Mouse (Mus musculus): ENCODE results near the gene Mmd. TPM values are rescaled to one million over a fixed set of nuclear protein-coding genes. Genes with fewer than 3 reads are reported as not detected.
A peak's percentile ranks its signal among the peaks of the same experiment; 100 is the strongest.

Gene Mmd
- polyA plus RNA-seq (2015; fragmentation: Nextera tagmentation; extraction: Ambion mirVana) = 118 and 125 TPM in 2 replicates

DNA sequence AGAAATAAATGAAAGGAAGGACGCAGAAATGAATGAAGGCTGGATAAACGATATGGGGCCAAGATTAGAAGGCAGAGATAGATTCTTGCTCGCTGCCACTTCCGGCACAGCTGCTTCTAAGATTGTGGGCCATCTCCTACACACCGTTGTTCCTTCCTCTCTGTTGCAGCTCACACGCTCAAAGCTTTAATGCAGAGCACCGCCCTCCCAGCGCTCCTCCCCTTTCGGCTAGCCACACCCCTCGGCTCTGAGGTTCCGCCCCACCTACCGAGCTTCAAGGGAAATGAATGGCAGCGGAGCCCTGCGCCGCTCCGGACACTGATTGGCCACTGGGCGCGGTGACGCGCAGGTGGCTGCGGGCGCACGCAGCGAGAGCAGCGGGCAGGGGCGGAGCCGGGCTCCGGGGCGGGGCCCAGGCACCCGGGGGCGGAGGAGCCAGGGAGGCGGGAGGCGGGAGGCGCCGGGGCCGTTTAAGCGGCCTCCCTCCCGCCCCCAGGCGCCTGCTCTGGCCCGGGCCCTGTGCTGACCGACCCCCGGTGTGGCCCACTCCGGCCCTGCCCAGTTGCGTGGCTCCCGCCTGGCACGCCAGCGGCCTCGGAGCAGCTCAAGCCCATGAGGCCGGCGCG lies at the start of gene Mmd:
Gene Mmd, plus strand, starts transcription at position 432 of the 626 bp plus-strand sequence.
- under 1% methylated on average over 23 of the region's 51 CpGs for WGBS
- no peaks in the 10 kb centered on the region for H3K27me3 ChIP-seq (replicated peaks; ENCODE audit: control insufficient read depth, insufficient read depth, low read length)
- ATAC-seq = peak; percentile 99
- H3K4me2 ChIP-seq (ENCODE audit: low read length) = peak within 1 kb of the TSS; percentile 73
- H3K9ac ChIP-seq (ENCODE audit: low read depth, low read length) = peak within 1 kb of the TSS; percentile 95
- H3K27ac ChIP-seq (ENCODE audit: low read depth, low read length) = peak within 1 kb of the TSS; percentile 95
- H3K4me1 ChIP-seq (ENCODE audit: control insufficient read depth, insufficient read depth, low read depth, low read length) = peaks cover 19% of the 10 kb centered on the region
- no peaks in the 10 kb centered on the region for H3K9me3 ChIP-seq (ENCODE audit: control insufficient read depth, low read length)
- peak within 1 kb of the TSS; percentile 87 for H3K4me3 ChIP-seq (ENCODE audit: low read length)
- H3K36me3 ChIP-seq (ENCODE audit: control insufficient read depth, insufficient read depth, low read length) = no peaks in the 10 kb centered on the region

GRCm38 (mm10) chr11:90200826-90201225 lies 48.4 kb upstream of the Mmd start:
- H3K9me3 ChIP-seq (ENCODE audit: control insufficient read depth, low read length) = no peaks in the 10 kb centered on the region
- H3K27me3 ChIP-seq (replicated peaks; ENCODE audit: control insufficient read depth, insufficient read depth, low read length) = no peaks in the 10 kb centered on the region
- no peak overlapping the region for H3K9ac ChIP-seq (ENCODE audit: low read depth, low read length)
- 88% methylated on average over 2 of the region's 2 CpGs for WGBS
- no peaks in the 10 kb centered on the region for H3K4me1 ChIP-seq (ENCODE audit: control insufficient read depth, insufficient read depth, low read depth, low read length)
- H3K4me3 ChIP-seq (ENCODE audit: low read length) = no peak overlapping the region
- H3K36me3 ChIP-seq (ENCODE audit: control insufficient read depth, insufficient read depth, low read length) = no peaks in the 10 kb centered on the region
- H3K4me2 ChIP-seq (ENCODE audit: low read length) = no peak overlapping the region
- no peak for ATAC-seq
- no peak overlapping the region for H3K27ac ChIP-seq (ENCODE audit: low read depth, low read length)

GRCm38 (mm10) chr11:90214246-90214645 lies 35.0 kb upstream of the Mmd start:
- Histone ChIP-seq H3K27me3 (replicated peaks; ENCODE audit: control insufficient read depth, insufficient read depth, low read length) (no peaks in the 10 kb centered on the region), H3K36me3 (ENCODE audit: control insufficient read depth, insufficient read depth, low read length) (no peaks in the 10 kb centered on the region), H3K4me1 (ENCODE audit: control insufficient read depth, insufficient read depth, low read depth, low read length) (no peaks in the 10 kb centered on the region), H3K4me3 (ENCODE audit: low read length) (no peak overlapping the region), H3K27ac (ENCODE audit: low read depth, low read length) (no peak overlapping the region), H3K9ac (ENCODE audit: low read depth, low read length) (no peak overlapping the region), H3K4me2 (ENCODE audit: low read length) (no peak overlapping the region), H3K9me3 (ENCODE audit: control insufficient read depth, low read length) (no peaks in the 10 kb centered on the region)
- WGBS = 48% methylated on average over 7 of the region's 7 CpGs
- ATAC-seq = no peak

DNA sequence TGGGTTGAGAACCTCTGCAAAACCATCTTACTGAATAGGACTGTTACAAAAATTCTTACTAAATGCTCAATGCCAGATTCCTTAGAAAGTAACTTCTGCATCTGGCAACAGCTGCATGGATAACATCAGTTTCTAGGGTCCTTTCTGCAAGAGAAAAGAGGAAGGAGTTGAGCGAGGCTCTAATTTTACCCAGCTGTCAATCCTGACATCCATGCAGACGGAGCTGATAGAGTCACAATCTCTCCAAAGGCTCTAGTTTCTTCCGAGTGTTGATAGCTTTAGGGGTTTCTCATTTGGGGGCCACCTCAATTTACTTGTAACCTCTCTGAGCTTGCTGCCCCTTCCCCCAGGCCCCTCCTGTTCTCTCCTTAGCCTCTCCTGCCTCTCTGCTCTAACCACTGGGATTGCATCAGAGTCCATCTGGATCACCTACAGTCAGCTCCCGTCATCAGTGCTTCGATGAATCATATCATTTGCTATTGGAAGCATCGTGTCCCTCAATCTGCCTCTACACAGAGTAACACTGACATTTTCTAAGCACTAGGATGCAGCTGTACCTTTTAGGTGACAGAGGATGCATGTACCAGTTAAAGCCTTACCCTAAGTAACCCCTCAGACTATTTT lies 29.1 kb upstream of the Mmd start:
- WGBS = 83% methylated on average over 6 of the region's 6 CpGs
- ATAC-seq = no peak
- Histone ChIP-seq H3K9ac (ENCODE audit: low read depth, low read length) (no peak overlapping the region), H3K27ac (ENCODE audit: low read depth, low read length) (no peak overlapping the region), H3K27me3 (replicated peaks; ENCODE audit: control insufficient read depth, insufficient read depth, low read length) (no peaks in the 10 kb centered on the region), H3K36me3 (ENCODE audit: control insufficient read depth, insufficient read depth, low read length) (no peaks in the 10 kb centered on the region), H3K4me2 (ENCODE audit: low read length) (no peak overlapping the region), H3K9me3 (ENCODE audit: control insufficient read depth, low read length) (no peaks in the 10 kb centered on the region), H3K4me1 (ENCODE audit: control insufficient read depth, insufficient read depth, low read depth, low read length) (no peaks in the 10 kb centered on the region), H3K4me3 (ENCODE audit: low read length) (no peak overlapping the region)

DNA sequence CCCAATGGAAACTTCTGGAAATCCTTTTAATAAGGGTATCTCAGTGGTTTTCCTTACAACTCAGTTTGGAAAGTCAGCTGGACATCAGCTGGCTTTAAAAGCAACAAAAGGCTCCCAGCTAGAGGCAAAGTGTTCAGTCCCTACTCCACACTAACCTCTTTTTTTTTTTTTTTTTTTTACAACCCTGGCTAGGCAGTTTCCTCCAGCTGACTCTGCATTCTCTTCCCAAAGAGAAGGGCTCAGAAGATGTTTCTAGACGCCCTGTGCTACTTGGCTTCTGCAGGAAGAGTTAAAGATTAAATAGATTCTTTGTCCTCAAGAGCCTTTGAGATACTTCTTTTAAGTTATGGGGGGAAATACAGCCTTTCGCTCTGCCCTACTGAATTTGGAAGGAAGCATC lies 28.5 kb upstream of the Mmd start:
- Histone ChIP-seq H3K9ac (ENCODE audit: low read depth, low read length) (no peak overlapping the region), H3K9me3 (ENCODE audit: control insufficient read depth, low read length) (no peaks in the 10 kb centered on the region), H3K4me3 (ENCODE audit: low read length) (no peak overlapping the region), H3K36me3 (ENCODE audit: control insufficient read depth, insufficient read depth, low read length) (no peaks in the 10 kb centered on the region), H3K27me3 (replicated peaks; ENCODE audit: control insufficient read depth, insufficient read depth, low read length) (no peaks in the 10 kb centered on the region), H3K27ac (ENCODE audit: low read depth, low read length) (no peak overlapping the region), H3K4me2 (ENCODE audit: low read length) (no peak overlapping the region), H3K4me1 (ENCODE audit: control insufficient read depth, insufficient read depth, low read depth, low read length) (no peaks in the 10 kb centered on the region)
- WGBS = 30% methylated on average over 2 of the region's 2 CpGs
- ATAC-seq = no peak

GRCm38 (mm10) chr11:90224914-90225470 lies 24.3 kb upstream of the Mmd start:
- Histone ChIP-seq H3K4me3 (ENCODE audit: low read length) (no peak overlapping the region), H3K27ac (ENCODE audit: low read depth, low read length) (no peak overlapping the region), H3K4me2 (ENCODE audit: low read length) (no peak overlapping the region), H3K27me3 (replicated peaks; ENCODE audit: control insufficient read depth, insufficient read depth, low read length) (no peaks in the 10 kb centered on the region), H3K9me3 (ENCODE audit: control insufficient read depth, low read length) (no peaks in the 10 kb centered on the region), H3K36me3 (ENCODE audit: control insufficient read depth, insufficient read depth, low read length) (no peaks in the 10 kb centered on the region), H3K4me1 (ENCODE audit: control insufficient read depth, insufficient read depth, low read depth, low read length) (no peaks in the 10 kb centered on the region), H3K9ac (ENCODE audit: low read depth, low read length) (no peak overlapping the region)
- WGBS = 83% methylated on average over 11 of the region's 11 CpGs
- no peak for ATAC-seq

GRCm38 (mm10) chr11:90227000-90227922 lies 22.0 kb upstream of the Mmd start:
- H3K4me1 ChIP-seq (ENCODE audit: control insufficient read depth, insufficient read depth, low read depth, low read length) = no peaks in the 10 kb centered on the region; the same call in 1 of the 2 replicates
- no peak overlapping the region for H3K9ac ChIP-seq (ENCODE audit: low read depth, low read length)
- no peak overlapping the region for H3K4me2 ChIP-seq (ENCODE audit: low read length)
- H3K36me3 ChIP-seq (ENCODE audit: control insufficient read depth, insufficient read depth, low read length) = no peaks in the 10 kb centered on the region
- no peak overlapping the region for H3K27ac ChIP-seq (ENCODE audit: low read depth, low read length)
- no peaks in the 10 kb centered on the region for H3K9me3 ChIP-seq (ENCODE audit: control insufficient read depth, low read length)
- 43% methylated on average over 12 of the region's 12 CpGs for WGBS
- H3K4me3 ChIP-seq (ENCODE audit: low read length) = no peak overlapping the region
- ATAC-seq = no peak
- no peaks in the 10 kb centered on the region for H3K27me3 ChIP-seq (replicated peaks; ENCODE audit: control insufficient read depth, insufficient read depth, low read length)

GRCm38 (mm10) chr11:90228251-90228949 lies 20.9 kb upstream of the Mmd start:
- WGBS = 91% methylated on average over 9 of the region's 9 CpGs
- no peaks in the 10 kb centered on the region for H3K27me3 ChIP-seq (replicated peaks; ENCODE audit: control insufficient read depth, insufficient read depth, low read length)
- no peak overlapping the region for H3K4me3 ChIP-seq (ENCODE audit: low read length)
- H3K4me2 ChIP-seq (ENCODE audit: low read length) = no peak overlapping the region
- no peaks in the 10 kb centered on the region for H3K36me3 ChIP-seq (ENCODE audit: control insufficient read depth, insufficient read depth, low read length)
- no peak overlapping the region for H3K27ac ChIP-seq (ENCODE audit: low read depth, low read length)
- H3K9ac ChIP-seq (ENCODE audit: low read depth, low read length) = no peak overlapping the region
- ATAC-seq = no peak
- peaks cover 4% of the 10 kb centered on the region for H3K4me1 ChIP-seq (ENCODE audit: control insufficient read depth, insufficient read depth, low read depth, low read length)
- no peaks in the 10 kb centered on the region for H3K9me3 ChIP-seq (ENCODE audit: control insufficient read depth, low read length)

All from hindbrain, embryonic 16.5 days (tissue).